Mouse (Mus musculus) heart, adult 9 months (tissue): ENCODE results near the gene Sgip1.
A peak's percentile ranks its signal among the peaks of the same experiment; 100 is the strongest.

ENCODE experiments used
- DNase-seq, 2 experiments: peaks; one replicate each; pipeline ENCODE4 v3.0.0; 2022; ENCODE audit warnings: low spot score in 2 of 2

Gene Sgip1

DNA sequence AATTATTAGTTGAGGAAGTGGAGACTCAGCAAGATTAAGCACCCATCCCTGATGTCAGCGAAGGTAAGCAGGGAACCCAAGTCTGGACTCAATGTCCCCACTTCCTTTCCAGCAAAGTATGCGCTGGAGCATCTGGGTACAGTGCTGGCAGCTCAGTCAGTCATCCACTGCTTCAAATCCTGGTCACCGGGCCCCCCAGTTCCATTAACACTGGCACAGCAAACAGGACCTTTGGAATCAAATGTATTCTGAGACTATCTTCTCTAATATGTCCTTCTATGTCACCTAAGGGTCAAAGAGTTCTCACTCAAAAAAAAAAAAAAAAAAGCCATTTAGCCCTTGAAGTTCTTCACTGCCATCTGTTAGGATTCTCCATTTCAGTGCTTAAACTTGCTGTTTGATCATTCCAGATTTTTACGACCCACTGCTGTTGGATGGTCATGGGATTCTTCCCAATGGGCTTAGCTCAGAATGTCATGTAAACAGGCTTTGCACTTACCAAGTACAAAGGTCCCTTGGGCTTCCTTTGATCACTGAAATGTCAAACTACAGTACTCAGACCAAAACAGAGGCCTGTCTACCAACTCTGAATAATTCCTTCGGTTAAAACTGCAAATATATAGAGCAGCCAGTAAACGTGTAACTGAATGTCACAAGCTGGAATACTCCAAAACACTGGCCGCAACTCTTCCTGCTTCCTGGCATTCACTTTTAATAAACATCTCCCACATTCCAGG, 99.1 kb downstream of the Sgip1 start:
- DNase-seq = no peak

DNA sequence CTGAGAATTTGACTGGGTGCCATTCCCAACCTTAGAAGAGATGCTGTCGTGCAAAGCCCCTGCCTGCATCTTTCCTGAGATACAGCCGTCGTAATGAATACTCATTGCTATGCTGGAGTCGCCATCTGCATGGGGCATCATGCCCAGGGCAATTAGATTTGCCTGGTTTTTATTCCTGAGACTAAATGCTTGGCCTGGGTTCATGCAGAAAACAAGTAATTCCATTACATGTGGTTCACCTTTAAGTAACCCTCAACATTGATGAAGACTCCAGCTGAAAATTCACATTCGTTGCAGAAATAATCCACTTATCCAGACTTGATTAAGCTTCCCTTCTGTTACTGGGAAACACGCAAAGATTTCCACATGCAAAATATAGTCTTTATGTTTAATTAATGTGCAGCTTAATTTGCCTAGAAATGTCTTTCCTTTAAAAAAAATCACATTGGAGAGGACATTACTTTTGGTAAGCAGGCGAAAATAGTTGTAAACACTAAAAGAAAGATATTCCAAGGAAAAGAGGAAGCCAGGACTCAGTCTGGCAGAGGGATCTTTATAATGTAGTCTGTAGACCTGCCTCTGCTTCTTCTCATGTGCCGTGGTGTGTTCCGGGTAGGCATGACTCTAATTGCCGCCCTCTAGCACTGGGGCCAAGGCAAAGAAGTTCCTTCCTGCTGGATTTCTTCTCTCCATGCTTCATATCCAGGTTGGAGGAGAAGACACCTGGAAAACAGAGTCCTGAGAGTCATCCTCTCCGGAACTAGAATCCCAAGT, 100.0 kb downstream of the Sgip1 start:
- no peak for DNase-seq

DNA sequence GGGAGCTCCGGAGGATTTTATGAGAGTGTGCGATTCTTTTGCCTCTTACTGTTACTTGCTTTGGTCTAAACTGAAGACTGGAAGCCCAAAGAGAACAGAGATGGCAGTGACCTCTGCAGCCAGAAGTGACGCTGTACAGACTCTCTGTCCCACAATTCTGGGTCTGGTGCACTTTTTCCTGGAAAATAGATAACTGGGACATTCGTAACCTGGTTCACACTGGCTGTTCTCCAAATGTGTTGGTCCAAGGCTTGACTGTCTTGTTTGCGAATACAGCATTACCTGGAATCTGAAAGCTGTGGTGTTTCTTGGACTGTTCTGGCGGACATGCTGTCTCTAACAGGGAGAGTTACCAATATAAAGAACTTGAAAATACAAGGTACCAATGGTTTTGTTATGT, 109.4 kb downstream of the Sgip1 start:
- DNase-seq = no peak

DNA sequence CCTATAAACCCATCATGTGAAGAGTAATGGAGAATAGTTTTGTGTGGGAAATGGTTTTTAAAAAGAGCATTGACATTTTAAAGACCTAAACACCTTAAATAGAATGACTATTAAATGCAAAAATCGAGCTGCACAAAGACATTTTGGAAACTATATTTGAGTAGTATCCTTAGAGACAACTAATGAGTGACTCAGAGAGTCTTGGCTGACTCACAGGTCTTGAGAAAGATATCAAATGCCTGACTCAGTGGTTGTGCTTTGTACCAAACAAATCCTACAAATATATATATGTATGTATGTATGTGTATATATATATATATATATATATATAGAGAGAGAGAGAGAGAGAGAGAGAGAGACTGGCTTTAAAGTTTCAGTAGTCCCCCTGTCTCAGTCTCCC, 110.1 kb downstream of the Sgip1 start:
- no peak for DNase-seq

DNA sequence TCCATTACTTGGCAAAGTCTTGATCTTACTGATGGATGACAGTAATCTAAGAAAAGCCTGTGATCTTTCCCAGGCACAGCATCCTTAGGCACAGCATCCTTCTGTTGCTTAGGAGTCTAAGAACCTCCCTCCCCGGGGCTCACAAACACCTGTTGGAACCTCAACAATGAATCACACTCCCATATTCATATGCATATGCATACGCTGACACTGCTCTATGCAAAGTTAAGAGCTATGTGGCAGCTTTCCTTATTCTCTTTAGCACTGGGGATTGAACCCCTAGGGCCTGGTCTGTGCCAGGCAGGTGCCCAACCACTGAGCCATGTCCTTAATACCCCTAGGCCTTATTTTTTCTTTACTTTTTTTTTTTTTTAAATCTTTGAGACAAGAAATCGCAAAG, 111.2 kb downstream of the Sgip1 start:
- no peak for DNase-seq

DNA sequence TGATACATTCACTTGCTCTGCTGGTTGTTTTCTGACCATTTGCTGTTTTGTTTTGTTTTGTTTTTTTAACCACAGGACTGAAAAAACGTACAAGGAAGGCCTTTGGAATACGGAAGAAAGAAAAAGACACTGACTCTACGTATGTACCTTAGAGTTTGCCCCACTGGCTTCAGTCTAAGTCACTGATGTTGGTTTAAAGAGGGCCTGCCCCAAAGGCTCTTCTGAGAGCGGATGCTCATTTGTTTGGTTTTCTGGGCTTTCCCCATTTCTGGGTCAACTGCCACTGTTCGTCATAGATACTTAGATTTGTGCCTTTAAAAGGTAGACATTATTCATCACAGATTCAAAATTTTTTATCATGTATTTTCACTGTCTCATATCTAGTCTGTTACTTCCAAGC, 111.7 kb downstream of the Sgip1 start:
- no peak for DNase-seq

DNA sequence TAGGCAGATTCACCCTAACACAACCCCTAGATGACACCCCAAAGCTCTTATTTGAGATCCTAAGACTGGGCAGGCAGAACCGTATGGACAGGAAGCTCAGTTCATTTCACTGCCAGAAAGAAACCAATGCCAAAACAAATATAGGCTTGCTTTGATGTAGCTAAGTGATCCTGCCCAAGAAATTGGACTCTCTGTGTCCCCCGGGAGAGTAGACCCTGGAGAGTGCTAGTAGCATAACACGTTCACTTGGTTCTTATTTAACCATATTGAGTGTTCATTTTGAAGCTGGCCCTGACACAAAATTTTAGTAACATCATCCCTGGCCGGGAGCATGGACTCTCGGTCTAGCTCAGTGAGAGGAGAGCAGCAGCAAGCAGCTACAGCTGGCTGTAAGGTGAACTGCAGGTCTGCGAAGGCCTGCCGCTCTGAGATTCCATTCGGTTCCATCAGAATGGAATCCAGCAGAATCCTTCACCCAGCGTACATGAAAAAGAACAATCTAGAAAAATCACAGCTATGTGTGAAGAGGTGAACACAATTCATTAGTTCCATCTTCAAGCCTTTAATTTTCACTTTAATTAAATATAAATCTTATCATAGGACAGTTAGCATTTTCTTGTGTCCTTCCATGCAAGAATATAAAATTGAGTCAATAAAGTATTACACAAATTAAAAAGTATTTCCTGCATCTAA, 112.4 kb downstream of the Sgip1 start:
- peak; percentile 3 to 15 for DNase-seq

DNA sequence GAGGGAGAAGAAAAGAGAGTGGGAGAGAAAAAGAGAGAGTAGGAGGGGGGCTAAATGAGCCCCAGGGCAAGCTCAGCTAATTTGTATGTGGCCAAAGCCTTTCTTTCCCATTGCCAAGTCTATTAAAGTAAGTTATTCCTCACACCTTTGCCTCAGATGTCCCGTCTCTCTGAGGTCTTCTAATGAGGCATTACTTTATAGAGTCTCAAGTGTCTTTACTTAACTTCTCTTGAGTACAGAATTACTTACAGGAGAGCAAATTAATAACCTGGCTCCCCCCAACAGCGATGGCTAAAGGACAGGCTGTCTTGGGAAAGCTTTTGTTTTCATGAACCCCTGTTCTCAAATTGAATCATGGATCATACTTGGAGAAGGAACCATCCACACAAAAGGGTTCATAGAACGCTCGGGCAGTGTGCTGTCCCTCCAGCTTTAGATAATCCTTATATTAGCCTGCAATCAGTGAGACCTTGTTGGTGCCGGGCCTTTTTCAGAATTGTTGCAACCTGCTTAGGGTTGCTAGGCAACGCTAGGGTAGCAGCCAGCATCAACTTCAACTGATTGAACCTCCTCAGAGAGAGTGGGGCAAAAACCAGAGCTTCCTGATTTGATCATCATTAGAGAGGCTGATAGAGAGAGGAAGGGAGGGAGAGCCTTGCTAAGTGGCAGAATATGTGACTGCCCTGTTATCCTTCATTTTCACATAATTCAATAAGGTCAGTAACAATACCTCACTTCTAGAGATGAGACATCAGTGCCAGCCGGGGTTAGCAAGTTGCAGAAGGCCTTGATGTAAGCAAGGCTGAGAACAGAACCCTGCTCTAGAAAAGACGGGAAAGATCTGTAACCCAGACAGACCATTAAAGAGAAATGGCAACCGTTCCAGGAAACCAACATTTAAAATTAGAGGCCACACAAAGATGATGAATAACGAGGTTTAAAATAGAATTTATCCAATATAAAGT, 114.1 kb downstream of the Sgip1 start:
- DNase-seq = no peak

DNA sequence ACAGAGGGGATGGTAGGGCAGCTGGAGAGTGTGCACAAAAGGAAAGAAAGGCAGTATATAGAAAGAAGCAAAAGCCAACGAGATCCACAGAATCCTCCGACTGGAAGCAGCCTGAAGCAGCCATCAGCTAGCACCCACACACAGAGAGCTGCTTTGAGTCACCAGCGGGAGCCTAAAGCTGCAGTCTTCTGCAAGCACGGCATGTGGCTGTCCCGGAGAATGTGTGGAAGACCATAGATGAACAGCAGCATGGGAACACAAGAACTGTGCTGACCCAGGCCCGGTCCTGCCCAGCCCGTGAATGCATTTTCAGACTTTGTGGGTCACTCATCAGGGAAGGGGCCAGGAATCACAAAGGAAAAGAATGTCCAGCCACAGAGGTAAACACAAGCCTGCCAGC, 115.0 kb downstream of the Sgip1 start:
- DNase-seq = no peak

DNA sequence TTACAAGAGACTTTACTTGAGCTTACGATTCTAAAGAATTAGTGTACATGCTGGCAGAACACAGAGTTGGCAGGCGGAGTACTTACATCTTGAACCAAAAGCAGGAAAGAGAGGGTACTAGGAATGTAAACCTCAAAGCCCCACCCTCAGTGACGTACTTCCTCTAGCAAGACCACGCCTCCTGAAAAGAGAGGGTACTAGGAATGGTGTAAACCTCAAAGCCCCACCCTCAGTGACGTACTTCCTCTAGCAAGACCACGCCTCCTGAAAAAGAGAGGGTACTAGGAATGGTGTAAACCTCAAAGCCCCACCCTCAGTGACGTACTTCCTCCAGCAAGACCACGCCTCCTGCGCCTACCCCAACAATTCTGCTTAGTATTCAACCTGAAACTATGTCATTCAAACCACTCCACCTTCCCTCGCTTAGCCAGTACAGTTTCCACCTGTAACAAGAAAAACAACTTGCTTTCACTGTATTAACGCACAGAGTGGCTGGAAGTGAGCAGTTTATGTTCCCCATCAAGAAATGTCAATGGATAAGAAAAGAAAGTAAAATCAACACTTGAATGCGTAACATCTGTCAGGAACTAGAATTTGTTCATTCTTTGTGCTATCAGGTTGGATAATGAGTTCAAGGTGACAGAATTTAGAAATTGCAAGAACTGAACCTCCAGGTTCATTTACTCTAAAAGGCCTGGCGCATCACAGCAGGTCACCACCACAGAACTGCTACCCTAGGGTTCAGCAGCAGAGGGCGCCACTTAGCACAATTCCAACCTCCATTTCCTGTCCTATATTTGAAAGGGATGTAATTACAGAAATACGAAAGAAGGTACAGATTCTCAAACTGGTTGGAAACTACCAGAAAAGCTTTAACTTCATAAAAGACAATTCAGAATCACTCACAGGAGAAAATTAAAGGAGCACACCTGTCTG, 118.4 kb downstream of the Sgip1 start:
- DNase-seq = no peak

DNA sequence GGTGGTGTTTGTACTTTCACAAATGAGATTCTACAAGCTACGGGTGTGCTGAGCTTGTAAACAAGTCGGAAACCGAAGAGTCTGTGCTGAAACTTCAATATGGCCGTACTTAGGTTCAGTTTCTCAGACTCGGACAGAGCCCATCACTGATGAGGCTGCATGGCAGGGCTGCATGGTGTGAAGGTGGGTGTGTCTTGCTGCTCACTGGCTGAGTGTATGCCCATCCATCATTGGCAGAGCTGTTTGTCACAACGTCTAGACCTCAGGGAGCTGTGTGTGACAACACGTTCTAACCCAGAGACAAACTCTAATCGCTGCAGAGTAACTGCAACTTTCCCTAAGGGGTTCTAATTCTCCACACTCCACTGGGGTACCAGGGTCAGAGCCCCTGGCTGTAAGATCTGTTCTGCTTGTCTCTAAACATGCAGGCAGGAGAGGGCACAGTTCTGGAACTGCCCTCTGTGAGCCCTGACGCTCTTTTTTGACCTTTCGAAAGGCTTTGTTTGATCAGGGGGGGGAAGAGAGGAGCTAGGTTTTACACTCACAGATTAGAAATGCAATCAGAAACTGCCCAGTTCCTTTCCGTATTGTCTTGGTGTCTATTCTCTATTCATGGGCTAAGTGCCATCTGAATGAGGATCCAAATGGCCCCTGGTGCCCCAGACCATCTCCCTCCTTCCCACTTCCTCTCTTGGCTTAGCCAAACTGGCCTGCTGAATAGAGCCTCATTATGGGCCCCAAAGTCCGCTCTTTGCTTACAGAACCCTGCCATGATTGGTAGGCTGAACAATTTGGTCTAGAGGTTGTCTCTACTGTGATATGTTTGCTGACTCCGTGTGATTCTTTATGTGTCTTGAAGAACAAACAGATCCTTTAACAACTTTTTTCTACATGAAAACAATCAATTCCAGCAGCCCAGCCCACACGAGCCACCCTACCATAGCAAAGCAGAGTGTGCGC, 121.9 kb downstream of the Sgip1 start:
- no peak for DNase-seq

DNA sequence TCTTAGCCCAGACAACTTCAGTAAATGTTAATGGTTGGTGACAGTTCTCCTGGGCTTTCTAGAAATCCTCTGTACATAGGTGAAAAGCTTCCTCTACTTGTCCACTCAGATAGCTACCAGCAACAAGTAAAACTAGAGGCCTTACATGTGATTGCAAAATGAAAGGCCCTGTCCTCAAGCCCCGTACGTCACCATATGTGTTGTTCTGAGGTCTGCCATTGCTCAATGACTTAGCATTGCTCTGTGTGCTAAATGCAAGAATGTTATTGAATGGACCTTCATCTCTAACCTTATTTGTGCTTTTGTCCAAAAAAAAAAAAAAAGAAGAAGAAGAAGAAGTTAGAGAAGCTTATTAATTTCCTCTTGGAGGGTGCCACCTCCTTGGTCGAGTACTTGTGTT, 125.4 kb downstream of the Sgip1 start:
- DNase-seq = no peak

DNA sequence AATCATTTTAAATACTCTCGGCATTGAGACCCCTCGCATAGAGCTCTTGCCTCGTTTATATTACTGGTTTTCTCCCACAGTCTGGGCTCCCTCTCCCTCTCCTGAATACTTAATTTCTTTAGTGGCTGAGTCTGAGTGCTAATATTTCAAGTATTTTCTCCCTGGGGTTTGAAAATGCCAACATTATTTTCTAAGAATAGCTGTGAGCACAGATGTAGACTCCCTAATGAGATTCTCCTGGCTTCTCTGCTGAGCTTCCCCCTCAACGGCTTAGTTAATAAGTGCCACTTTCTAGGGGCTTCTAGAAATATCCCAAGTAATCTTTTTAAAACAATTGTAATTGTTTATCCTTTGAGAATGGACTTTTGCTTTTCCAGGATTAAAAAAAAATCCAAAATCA, 130.2 kb downstream of the Sgip1 start:
- no peak for DNase-seq

DNA sequence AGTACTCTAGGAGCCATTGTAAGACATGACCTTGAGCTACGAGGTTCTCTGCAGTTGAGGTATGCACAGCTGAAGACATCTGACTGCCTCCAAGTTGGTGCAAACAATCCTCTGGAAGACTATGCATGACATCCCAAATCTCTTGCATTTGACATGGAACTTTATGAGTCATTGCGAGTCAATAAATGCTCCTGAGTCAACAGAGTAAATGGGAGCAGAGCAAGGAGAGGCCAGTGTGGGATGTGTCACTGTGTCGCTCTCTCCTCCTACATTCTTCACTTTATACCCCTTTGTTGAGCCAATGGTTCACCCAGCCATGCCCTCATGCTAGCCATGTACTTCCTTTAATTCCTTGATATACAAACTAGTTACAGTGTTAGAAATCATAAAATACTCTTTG, 142.0 kb downstream of the Sgip1 start:
- DNase-seq = no peak

DNA sequence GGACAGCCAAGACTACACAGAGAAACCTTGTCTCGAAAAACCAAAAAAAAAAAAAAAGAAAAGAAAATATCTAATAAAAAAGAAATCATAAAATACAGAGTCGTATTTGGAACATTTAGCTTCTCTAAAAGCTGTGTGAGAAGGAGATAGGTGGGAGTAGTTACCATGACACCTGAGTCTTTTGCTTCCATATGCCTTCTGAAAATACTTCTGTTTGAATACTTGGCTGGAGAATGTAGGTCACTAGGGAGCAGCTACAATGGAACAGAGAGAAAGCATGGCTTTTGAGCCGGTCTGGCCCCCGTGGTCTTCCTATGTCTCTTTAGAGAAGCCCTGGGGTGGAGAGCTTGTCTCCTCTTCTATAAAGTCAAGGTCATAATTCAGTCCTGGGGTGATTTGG, 143.1 kb downstream of the Sgip1 start:
- no peak for DNase-seq

DNA sequence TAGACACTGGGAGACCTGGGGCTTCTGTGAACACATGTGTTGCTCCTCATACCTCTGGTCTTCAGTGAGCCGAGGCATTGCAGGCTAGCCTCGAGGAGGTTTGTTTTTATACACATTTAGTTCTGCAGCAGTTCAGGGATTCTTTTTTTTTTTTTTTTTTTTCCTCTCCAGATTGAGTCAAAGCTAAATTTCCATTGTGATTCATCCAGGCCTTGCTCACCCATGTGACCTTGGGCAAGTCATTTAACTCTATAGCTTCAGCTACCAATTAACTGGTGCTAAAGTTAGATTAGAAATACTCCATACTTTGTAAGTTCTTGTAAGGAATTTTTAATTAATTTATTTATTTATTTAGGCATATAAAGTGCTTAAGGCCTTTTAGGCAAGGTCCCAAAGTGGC, 145.4 kb downstream of the Sgip1 start:
- no peak for DNase-seq

DNA sequence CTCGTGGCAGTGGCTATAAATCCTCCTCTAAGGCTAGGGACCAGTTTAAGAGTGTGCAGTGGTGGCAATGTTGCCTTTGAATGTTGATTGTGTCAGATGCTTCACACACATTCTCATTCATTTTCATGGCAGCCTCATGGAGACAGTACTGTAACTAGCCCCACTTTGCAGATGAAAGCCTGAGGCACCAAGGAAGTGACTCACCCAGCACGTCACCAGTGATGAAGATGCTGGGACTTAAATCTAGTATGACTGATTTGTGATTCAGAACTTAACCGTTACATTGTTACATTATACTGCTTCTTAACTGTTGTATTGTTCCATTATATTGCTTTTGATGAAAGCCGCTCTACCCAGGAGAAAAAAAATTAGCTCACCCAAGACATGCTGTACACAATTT, 145.8 kb downstream of the Sgip1 start:
- no peak for DNase-seq

DNA sequence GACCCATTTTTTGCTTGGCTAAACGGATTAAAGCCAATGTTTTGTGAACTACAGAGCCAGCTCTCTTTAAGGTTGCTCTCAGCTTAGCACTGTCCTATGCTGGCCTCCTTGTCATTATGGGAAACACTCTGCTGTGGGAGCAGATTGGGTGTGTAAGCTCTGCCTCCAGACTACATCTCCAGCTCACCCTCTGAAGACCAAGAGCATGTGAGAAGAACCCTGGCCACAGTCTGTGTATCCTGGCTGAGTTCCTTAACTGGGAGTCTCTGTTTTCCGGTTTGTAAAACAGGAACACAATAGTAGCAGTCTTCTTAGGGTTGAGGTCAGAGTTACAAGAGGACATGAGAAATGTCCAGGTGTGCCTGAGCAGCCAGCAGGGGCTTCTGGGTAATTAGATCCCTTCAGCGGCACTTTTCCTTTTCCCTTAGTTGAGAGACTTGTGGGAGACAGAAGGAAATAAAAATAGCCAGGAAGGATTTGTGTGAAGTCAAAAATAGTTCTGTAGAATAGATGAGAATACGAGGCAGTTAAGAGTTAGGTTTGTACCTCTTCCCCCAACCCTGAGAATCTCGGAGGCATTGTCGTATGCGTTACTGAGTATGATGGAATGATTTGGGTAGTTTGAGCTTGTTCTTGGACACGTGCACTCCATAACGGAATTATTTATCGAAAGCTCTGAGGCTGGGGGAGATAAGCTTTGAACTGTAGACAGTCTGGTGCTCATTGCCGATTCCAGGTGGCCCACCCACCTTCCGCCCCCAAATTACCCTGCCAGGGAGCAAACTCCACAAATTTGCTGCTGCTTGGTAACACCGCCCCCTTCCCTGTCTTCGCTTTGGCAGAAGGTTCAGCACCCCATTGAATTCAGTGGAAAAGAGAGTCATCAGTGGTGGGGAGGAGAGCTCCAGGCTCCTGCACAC, 146.9 kb downstream of the Sgip1 start:
- no peak for DNase-seq
